Mouse (Mus musculus) spleen, adult 10 weeks (tissue): Measurements from ENCODE around the gene Itgam. TPM values are rescaled to one million over a fixed set of nuclear protein-coding genes. Genes with fewer than 3 reads are reported as not detected.

Source experiments
- polyA plus RNA-seq: library from polyadenylated mRNA; stranded (reverse); fragments of 350-450 nt; fragmentation: Illumina TruSeq; extraction: RNeasy Lipid Tissue Mini Kit (QIAGEN cat#74804); gene quantifications from one replicate; pipeline ENCODE4 v1.2.3, GENCODE M21; 2015; ENCODE audit warnings: low replicate concordance; ENCODE audit not compliant: insufficient read depth

The Itgam gene
- polyA plus RNA-seq, result 22.2 TPM

DNA sequence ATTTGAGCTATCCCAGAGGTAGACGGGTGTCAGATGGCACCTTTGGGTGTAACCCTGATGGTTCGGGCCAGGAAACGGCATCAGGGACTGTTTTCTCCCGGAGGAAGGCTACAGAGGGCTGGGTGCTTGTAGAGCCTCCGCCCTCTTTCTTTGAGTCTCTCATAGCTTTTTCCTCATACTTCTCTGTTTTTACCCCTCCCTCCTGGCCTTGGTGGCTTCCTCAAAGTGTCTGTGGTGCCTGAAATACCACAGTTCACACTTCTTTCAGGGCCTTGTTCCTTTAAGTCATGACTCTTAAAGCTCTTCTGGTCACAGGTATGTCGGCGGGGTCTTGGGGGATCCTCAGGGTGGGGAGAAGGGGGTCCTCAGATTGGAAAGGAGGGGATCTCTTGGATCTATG lies at the start of gene Itgam, which contains the start of gene Gm49368:
TSS of gene Itgam (plus strand) at position 185 of the 400 bp plus-strand sequence.
TSS of gene Gm49368 (plus strand) at position 228 of the 400 bp plus-strand sequence.

DNA sequence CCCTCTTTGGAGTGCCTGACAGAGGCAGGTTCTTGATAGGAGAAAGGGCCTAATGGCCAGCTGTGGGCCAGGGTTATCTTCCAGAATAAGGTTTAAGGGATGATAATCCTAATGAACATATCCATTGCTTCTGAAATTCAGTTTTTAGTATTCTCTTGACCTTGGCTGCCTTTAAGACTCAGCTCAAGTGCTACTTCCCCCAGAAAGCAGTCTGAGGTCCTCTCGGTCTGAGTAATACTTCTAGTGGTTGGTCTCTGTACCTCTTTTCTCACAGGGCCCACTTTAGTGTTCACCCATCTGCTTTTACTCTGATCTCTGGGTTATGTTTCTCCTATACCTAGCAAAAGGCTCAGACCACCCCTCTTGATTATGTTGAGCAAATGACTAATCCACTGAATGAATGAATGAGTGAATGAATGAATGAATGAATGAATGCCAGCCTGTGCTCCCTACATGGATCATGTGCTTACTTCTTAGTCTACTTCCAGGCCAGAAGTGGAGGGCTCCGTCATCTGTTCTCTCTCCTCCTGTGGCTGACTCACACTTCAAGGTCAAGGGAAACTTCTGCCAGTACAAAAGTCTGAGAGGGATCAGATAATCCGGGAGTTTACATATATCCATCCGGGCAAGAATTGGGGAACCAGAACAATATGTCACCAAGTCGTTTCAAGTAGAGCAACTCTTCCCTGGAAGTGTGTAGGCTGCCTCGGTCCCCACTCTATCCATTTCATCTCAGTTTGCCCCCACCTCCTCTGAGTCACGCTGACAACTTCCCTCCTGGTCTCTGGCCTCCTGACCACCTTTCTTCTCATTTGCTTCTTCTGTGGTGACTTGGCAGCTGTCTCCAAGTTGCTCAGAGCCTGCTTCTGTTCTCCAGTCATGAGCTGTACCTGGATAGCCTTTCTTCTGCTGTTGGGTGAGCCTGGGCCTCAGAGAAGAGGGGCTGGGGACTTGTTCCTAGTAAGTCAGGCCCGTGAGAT lies 66.6 kb downstream of the Itgam start, which contains the start of gene Itgax:
TSS of gene Itgax (plus strand) at position 807 of the 980 bp plus-strand sequence.

DNA sequence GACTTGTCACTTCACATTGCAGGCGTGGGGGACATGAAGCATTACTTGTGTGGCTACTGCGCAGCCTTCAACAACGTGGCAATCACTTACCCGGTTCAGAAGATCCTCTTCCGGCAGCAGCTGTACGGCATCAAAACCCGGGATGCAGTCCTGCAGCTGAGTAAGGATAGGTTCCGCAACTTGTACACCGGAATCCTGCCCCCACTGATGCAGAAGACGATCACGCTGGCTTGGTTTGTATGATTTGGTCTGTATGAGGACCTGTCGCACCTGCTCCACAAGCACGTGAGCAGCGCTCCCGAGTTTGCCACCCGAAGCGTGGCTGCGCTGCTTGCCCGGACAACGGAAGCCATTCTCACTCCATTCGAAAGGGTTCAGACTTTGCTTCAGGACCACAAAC lies 91.6 kb downstream of the Itgam start, which contains the start of gene Itgad:
TSS of gene Itgad (plus strand) at position 301 of the 400 bp plus-strand sequence.

Other genes starting within 250 kb of the Itgam start
- 96.9 TPM for gene Stx4a, start 238.3 kb upstream of the Itgam start, polyA plus RNA-seq
- 1.5 TPM for gene Stx1b, start 238.1 kb upstream of the Itgam start, polyA plus RNA-seq
- gene Zfp646, start 186.4 kb upstream of the Itgam start, polyA plus RNA-seq, result 37.8 TPM
- 4.0 TPM for gene Zfp668, start 185.8 kb upstream of the Itgam start, polyA plus RNA-seq
- 0.25 TPM for gene Prss53, start 171.7 kb upstream of the Itgam start, polyA plus RNA-seq
- gene Gm21974, start 167.2 kb upstream of the Itgam start, polyA plus RNA-seq, result not detected
- gene Vkorc1, start 167.0 kb upstream of the Itgam start, polyA plus RNA-seq, result 52.3 TPM
- 16.3 TPM for gene Bckdk, start 158.6 kb upstream of the Itgam start, polyA plus RNA-seq
- 55.2 TPM for gene Kat8, start 150.1 kb upstream of the Itgam start, polyA plus RNA-seq
- gene Prss8, start 132.5 kb upstream of the Itgam start, polyA plus RNA-seq, result not detected
- 1.6 TPM for gene Prss36, start 115.9 kb upstream of the Itgam start, polyA plus RNA-seq
- gene Fus, start 95.2 kb upstream of the Itgam start, polyA plus RNA-seq, result 960 TPM
- gene Pycard, start 68.8 kb upstream of the Itgam start, polyA plus RNA-seq, result 39.8 TPM
- 0.18 TPM for gene Trim72, start 58.7 kb upstream of the Itgam start, polyA plus RNA-seq
- 2.1 TPM for gene Gm49368, start within 50 bp of the Itgam start, polyA plus RNA-seq
- gene Itgax, start 66.9 kb downstream of the Itgam start, polyA plus RNA-seq, result 99.5 TPM
- gene Itgad, start 91.7 kb downstream of the Itgam start, polyA plus RNA-seq, result 93.2 TPM
- gene Cox6a2, start 143.7 kb downstream of the Itgam start, polyA plus RNA-seq, result 0.69 TPM
- gene Armc5, start 174.7 kb downstream of the Itgam start, polyA plus RNA-seq, result 3.1 TPM
- gene 9130023H24Rik, start 175.4 kb downstream of the Itgam start, polyA plus RNA-seq, result 5.1 TPM
- gene Tgfb1i1, start 184.2 kb downstream of the Itgam start, polyA plus RNA-seq, result 13.0 TPM
- gene Slc5a2, start 203.0 kb downstream of the Itgam start, polyA plus RNA-seq, result not detected
- gene BC017158, start 235.5 kb downstream of the Itgam start, polyA plus RNA-seq, result 21.1 TPM